Mouse (Mus musculus) erythroblast, embryonic 14.5 days (primary cell): Measurements from ENCODE around the gene Plekhg5.

Experiments
- GATA1 ChIP-seq: IDR thresholded peaks from 2 replicates; pipeline ENCODE4 v1.6.1; 2012; ENCODE audit warnings: low read length, inconsistent platforms, mixed read lengths
- TAL1 ChIP-seq: IDR thresholded peaks from 3 replicates; pipeline ENCODE4 v1.6.1; 2012; ENCODE audit warnings: low read length, inconsistent platforms, mixed read lengths

DNA sequence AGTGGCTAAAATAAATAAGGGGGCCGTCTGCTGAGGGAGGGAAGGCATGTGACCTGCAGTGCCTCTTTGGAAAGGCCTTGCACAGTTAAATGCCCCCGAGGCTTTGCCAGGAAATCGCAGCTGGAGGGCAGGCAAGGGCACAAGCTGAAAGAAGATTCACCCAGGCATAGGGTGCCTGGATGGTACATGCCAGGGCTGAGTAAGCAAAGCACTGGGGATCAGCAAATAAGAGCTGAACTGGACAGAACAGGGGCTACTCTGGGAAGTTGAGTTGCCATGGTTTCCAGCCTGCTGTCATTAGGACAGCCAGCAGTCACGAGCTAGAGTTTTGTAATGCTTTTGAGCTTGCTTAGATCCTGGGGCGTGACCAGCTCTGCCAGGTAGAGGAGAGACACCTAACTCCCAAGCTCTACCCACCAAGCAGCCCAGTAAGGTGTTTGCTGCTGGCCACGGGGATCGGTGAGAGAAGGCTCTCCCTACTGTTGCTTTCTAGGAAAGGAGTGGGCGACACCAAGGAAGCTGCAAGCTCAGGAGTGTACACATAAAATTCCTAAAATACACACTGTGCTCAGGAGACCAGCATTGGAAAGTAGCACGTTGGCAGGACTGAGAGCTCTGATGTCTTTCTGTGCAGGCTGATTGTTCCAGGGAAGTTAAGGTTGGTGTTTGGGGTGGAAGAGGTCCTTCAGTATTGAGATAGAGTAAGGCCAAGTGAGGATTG lies 9.7 kb upstream of the Plekhg5 start:
- no peak for TF ChIP-seq GATA1
- TF ChIP-seq TAL1, result no peak
